Mouse (Mus musculus): ENCODE results near the gene Tmem240.
"Not testable (repeated sequence)": the region's sequence is repeated elsewhere in the genome, so short reads cannot be mapped to it uniquely, and the experiment has no call there.

Gene Tmem240

GRCm38 (mm10) chr4:155770626-155771025 lies 36.0 kb downstream of the Tmem240 start:
- no peak for DNase-seq (ENCODE audit: low spot score)

- no peak for DNase-seq (ENCODE audit: low spot score)
These were observed 37.1 kb downstream of the Tmem240 start for GRCm38 (mm10) chr4:155771706-155772105.

GRCm38 (mm10) chr4:155772786-155773185 lies 38.2 kb downstream of the Tmem240 start:
- no peak for DNase-seq (ENCODE audit: low spot score)

- DNase-seq (ENCODE audit: low spot score), result no peak
These were observed 38.9 kb downstream of the Tmem240 start for GRCm38 (mm10) chr4:155773335-155774078.

GRCm38 (mm10) chr4:155774280-155774754 lies 39.7 kb downstream of the Tmem240 start, which contains the start of gene Vwa1:
TSS of gene Vwa1 (minus strand) at chr4:155774698.
- DNase-seq (ENCODE audit: low spot score), result peak; percentile 78

GRCm38 (mm10) chr4:155774971-155775740 lies 40.6 kb downstream of the Tmem240 start:
- no peak for DNase-seq (ENCODE audit: low spot score)

- no peak for DNase-seq (ENCODE audit: low spot score)
These were observed 41.3 kb downstream of the Tmem240 start for GRCm38 (mm10) chr4:155775855-155776254.

DNA sequence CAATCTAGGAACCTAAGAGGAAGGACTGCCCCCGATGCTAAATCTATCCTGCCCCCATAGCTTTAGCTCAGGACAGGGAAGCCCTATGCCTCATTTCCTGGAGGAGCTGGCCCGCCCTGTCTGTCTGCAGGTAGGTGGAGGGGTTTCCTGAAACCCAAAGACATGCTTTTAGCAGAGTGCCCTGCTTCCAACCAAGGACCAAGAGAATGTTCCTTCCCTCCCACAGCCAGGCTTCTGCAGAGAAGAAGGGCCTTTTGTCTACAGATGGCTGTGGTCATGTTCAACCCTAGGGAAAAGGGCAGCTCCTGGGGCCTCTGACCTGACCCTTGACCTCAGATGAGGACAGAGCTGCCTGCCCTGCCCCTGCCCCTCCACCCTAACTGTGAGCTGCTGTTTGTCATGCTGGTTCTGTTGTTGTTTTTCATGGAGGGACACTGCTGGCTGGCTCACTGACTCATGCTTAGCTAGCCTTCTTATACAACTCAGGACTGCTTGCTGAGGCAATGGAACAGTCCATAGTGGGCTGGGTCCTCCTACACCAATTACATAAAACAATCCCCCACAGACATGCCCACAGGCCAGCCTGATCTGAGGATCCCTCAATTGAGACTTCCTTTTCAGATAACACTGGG lies 42.2 kb downstream of the Tmem240 start:
- no peak for DNase-seq (ENCODE audit: low spot score)

DNA sequence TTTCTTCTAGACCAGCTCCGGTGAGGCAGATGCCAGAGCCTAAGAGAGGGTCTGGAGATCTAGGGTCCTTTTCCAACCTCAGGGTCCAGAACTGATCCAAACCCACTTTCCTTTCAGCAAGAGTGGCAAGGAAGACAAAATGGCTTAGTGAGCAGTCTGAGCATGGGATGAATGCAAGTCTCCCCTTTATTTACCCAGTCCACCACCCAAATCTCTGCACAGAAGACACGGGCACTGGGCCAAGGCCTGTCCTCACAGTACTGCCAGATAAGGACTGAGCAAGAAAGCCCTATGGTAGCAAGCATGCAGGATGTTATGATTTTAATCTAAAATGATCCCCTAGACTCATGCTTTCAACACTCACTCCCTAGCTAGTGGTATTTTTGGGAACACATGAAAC lies 43.2 kb downstream of the Tmem240 start:
- no peak for DNase-seq (ENCODE audit: low spot score)

DNA sequence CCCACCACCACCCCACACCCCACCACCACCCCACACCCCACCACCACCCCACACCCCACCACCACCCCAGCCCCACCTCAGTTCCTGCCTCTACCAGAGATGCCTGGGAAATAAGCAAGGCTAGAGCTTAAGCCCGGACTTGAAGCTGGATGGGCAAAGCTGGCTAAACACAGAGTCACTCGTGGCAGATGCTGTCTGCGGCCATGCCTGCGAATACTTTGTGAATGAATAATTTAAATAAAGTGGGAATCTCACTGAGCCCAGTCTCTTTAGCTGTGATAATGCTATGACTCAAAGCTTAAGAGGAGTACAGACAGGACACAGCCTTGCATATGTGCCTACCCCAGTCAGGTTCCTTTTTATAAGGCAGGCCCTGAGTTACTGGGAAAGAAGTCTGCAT lies 44.9 kb downstream of the Tmem240 start:
- DNase-seq (ENCODE audit: low spot score), result no peak

- peak; percentile 42 for DNase-seq (ENCODE audit: low spot score)
These were observed 46.3 kb downstream of the Tmem240 start for GRCm38 (mm10) chr4:155780895-155781294.

DNA sequence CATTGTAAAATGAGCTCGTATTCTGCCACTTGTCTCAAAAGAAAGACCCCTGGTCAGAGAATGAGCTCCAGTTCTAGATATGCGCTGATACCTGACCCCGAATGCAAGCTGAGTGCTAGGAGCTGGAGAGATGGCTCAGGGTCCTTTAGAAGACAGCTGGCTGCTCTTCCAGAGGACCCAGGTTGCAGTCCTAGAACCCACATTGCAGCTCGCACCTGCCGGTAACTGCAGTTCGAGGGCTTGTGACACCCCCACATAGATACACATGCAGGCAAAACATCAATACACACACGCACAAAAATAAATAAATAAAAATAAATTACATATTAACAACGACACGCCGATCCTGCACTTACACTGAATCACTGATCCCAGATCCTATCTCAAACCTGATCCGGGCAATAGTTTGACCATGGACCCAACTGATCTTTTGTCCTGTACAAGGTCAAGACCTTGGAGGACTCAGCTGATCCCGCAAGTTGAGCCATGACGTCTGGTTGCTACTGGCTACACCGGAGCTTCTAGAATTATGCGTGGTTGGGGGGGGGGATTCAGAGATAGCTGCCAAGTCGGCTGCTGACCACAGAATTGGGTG lies 49.0 kb downstream of the Tmem240 start:
- no peak for DNase-seq (ENCODE audit: low spot score)

DNA sequence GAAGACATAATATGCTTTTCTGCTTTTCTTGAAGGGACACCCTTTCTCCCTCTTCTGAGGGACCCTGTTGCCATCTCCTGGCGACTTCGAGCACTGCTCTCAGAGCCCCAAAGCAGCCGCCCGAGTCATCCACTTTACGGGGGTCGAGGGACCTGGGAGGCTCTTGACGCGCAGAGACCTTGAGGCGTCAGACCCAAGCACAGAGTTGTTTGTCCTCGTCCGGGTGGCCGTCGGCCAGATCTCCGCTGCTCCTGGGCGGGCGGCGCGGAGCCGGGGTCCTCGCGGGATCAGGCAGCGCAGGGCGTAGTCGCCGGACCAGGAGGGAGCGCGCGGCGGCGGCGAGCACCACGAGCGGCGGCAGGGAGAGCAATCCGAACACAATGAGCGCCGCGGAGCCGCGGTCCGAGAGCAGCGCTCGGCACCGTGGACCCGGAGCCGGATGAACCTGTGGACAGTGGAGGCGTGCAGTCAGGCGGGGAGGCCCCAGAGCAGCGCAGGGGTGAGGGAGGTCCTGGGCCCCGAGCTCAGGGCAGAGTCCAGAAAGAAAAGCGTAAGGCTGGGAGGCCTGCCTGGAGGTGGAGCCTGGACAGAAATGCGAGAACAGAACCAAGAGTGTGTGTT lies 49.6 kb downstream of the Tmem240 start:
- peak; percentile 83 for DNase-seq (ENCODE audit: low spot score)

DNA sequence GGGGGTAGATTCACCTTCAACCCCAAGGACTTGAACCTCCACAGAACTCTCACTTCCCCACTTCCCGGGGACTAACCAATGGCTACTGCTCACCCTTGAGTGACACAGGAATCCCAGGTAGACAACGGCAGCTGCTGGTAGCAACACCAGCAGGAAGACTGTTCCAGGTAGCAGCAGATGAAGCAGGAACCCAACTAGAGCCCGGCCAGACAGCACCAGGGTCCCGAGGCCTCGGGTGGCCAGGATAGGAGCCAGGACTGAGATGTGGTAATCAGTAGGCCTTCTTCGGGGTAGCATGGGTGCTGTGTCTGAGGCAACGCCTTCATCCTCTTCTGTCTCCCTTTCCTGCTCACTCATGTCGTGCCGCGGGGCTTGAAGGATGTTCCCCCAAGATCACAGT lies 50.6 kb downstream of the Tmem240 start:
- no peak for DNase-seq (ENCODE audit: low spot score)

GRCm38 (mm10) chr4:155785819-155786218 lies 51.2 kb downstream of the Tmem240 start, which contains the start of gene Tmem88b:
TSS of gene Tmem88b (minus strand) at chr4:155785874.
- DNase-seq (ENCODE audit: low spot score), result no peak

DNA sequence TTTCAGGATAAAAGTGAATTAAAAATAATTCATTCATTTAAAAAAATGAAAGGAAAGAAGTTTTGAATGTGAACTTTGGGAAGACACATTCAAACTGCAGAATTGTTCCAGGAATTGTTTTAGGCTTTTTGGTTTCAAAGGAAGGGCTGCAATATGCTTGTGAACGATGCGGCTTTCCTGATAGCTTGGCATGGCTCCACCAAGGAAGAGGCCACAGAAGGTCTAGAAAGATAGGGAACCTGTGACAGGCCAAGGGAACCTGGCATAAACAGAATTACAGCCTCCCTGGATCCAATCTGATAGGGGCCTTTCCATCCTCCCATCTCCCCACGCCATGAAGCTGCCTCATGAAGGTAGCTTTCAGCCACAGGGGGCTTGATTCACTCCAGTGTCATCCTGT lies 53.7 kb downstream of the Tmem240 start:
- DNase-seq (ENCODE audit: low spot score), result no peak

- DNase-seq (ENCODE audit: low spot score), result not testable (repeated sequence)
These were observed 54.2 kb downstream of the Tmem240 start for GRCm38 (mm10) chr4:155788833-155789232.

DNA sequence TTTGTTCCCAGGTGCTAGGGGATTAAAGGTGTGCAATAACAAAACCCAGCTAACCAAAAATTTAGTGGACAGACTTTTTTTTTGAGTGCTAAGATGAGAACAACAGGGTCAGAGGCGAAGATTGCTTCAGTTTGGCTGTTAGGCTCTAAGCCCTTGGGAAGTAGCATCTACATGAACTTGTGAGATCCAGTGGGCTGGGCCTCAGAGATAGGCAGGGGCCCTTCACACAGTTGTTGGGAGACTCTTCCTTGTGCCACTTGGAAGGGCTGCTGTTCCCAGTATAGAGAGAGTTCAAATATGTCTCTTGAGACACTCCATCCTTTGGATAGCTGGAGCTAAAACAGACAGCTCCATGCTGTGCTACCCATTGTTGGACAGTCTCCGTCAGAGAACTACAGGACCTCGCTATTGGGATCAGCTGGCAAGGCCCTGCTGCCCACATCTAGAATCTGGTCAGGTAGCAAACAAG lies 55.5 kb downstream of the Tmem240 start, which contains the start of gene Ankrd65:
TSS of gene Ankrd65 (plus strand) at position 419 of the 469 bp plus-strand sequence.
- DNase-seq (ENCODE audit: low spot score), result no peak

Measured in retina, embryonic 14.5 days (tissue).